Mouse (Mus musculus) CH12.LX (cell line): ENCODE measurements around the gene Zfp787. TPM values are rescaled to one million over a fixed set of nuclear protein-coding genes. Genes with fewer than 3 reads are reported as not detected.
A peak's percentile ranks its signal among the peaks of the same experiment; 100 is the strongest.

Source experiments
- DNase-seq: peaks from one replicate; pipeline ENCODE4 v3.0.0-alpha.2; 2013; ENCODE audit errors: extremely low read depth
- H3K27ac ChIP-seq: 2 replicates; pipeline ENCODE4 v1.5.1; 2012; ENCODE audit warnings: low read depth, mild to moderate bottlenecking, control low read depth, moderate library complexity; ENCODE audit not compliant: insufficient read depth
- H3K27me3 ChIP-seq: replicated peaks from 2 replicates; pipeline ENCODE3; 2012; ENCODE audit warnings: inconsistent platforms
- H3K36me3 ChIP-seq, 2 experiments: replicated peaks in 1 of 2; 2 replicates each; pipeline versions ENCODE3 to v1.6.1; 2012; ENCODE audit warnings: inconsistent platforms in 1 of 2, low read length in 1 of 2, mild to moderate bottlenecking in 1 of 2, mixed read lengths in 1 of 2, moderate library complexity in 1 of 2; ENCODE audit not compliant: control insufficient read depth in 1 of 2, insufficient read depth in 1 of 2
- H3K4me1 ChIP-seq, 2 experiments: 2 replicates each; pipeline ENCODE4 v1.6.1; 2012; ENCODE audit warnings: inconsistent platforms in 1 of 2, moderate library complexity in 1 of 2; ENCODE audit not compliant: insufficient read depth in 2 of 2, control insufficient read depth in 1 of 2
- H3K4me2 ChIP-seq: 2 replicates; pipeline ENCODE4 v1.6.1; 2012; ENCODE audit warnings: low read depth, mild to moderate bottlenecking, control low read depth; ENCODE audit not compliant: poor library complexity, insufficient read depth, severe bottlenecking
- H3K4me3 ChIP-seq, 3 experiments: fragments of 150-350 bp in 1 of 3; sonication (generic) in 1 of 3; replicated peaks in 1 of 3; 2 replicates each; pipeline versions ENCODE3 to v1.5.1; 2011 to 2012; ENCODE audit warnings: low read depth in 2 of 3, low read length in 2 of 3, mild to moderate bottlenecking in 2 of 3, moderate library complexity in 2 of 3, control low read depth in 1 of 3, improper control_type of control experiment in 1 of 3, inconsistent platforms in 1 of 3, mixed read lengths in 1 of 3; ENCODE audit not compliant: poor library complexity in 1 of 3
- H3K79me2 ChIP-seq: replicated peaks from 2 replicates; pipeline ENCODE4 v1.6.1; 2012; ENCODE audit warnings: mild to moderate bottlenecking, moderate library complexity; ENCODE audit not compliant: control insufficient read depth, poor library complexity, insufficient read depth, severe bottlenecking; ENCODE audit errors: extremely low read depth
- H3K9ac ChIP-seq: 2 replicates; pipeline ENCODE4 v1.6.1; 2012; ENCODE audit warnings: low read depth, mild to moderate bottlenecking, control low read depth, moderate library complexity; ENCODE audit not compliant: insufficient read depth
- H3K9me3 ChIP-seq: replicated peaks from 2 replicates; pipeline ENCODE3; 2012; ENCODE audit warnings: low read length, inconsistent platforms, mixed read lengths
- BHLHE40 ChIP-seq: IDR thresholded peaks from 2 replicates; pipeline ENCODE4 v1.6.1; 2011; ENCODE audit warnings: mild to moderate bottlenecking, low read depth, low read length, improper control_type of control experiment
- CHD1 ChIP-seq: IDR thresholded peaks from 2 replicates; pipeline ENCODE4 v1.6.1; 2012; ENCODE audit warnings: low read depth, low read length, improper control_type of control experiment, inconsistent platforms
- CTCF ChIP-seq, 2 experiments: IDR thresholded peaks in 1 of 2; conservative IDR thresholded peaks in 1 of 2; 2 replicates each; pipeline ENCODE4 v1.5.1; 2011 to 2012; ENCODE audit warnings: low read depth in 2 of 2, low read length in 2 of 2, improper control_type of control experiment in 1 of 2, inconsistent platforms in 1 of 2, mild to moderate bottlenecking in 1 of 2, moderate library complexity in 1 of 2
- E2F4 ChIP-seq: IDR thresholded peaks from 2 replicates; pipeline ENCODE4 v1.6.1; 2011; ENCODE audit warnings: low read depth, low read length, improper control_type of control experiment; ENCODE audit not compliant: insufficient replicate concordance
- EP300 ChIP-seq: IDR thresholded peaks from 2 replicates; pipeline ENCODE4 v1.6.1; 2011; ENCODE audit warnings: low read length, improper control_type of control experiment
- ETS1 ChIP-seq: conservative IDR thresholded peaks from 2 replicates; pipeline ENCODE4 v1.6.1; 2012; ENCODE audit warnings: low read depth, mild to moderate bottlenecking, inconsistent platforms, low read length, improper control_type of control experiment, moderate library complexity
- GABPA ChIP-seq: IDR thresholded peaks from 2 replicates; pipeline ENCODE4 v1.6.1; 2012; ENCODE audit warnings: low read depth, low read length, improper control_type of control experiment, inconsistent platforms; ENCODE audit not compliant: insufficient replicate concordance
- HCFC1 ChIP-seq: IDR thresholded peaks from 2 replicates; pipeline ENCODE4 v1.6.1; 2012; ENCODE audit warnings: low read depth, mild to moderate bottlenecking, inconsistent platforms, low read length, improper control_type of control experiment
- IRF4 ChIP-seq: IDR thresholded peaks from 2 replicates; pipeline ENCODE4 v1.6.1; 2014; ENCODE audit warnings: low read depth, mild to moderate bottlenecking, inconsistent platforms, low read length, improper control_type of control experiment
- JUND ChIP-seq: conservative IDR thresholded peaks from 2 replicates; pipeline ENCODE4 v1.6.1; 2011; ENCODE audit warnings: low read depth, low read length, improper control_type of control experiment
- MEF2A ChIP-seq: IDR thresholded peaks from 2 replicates; pipeline ENCODE4 v1.6.1; 2014; ENCODE audit warnings: low read depth, mild to moderate bottlenecking, inconsistent platforms, low read length, improper control_type of control experiment, borderline replicate concordance
- MXI1 ChIP-seq: IDR thresholded peaks from 2 replicates; pipeline ENCODE4 v1.6.1; 2011; ENCODE audit warnings: mild to moderate bottlenecking, low read depth, low read length, improper control_type of control experiment
- MYC ChIP-seq: IDR thresholded peaks from 2 replicates; pipeline ENCODE4 v1.6.1; 2011; ENCODE audit warnings: low read depth, mild to moderate bottlenecking, improper control_type of control experiment, low read length
- POLR2A ChIP-seq: IDR thresholded peaks from 2 replicates; pipeline ENCODE4 v1.6.1; 2011; ENCODE audit warnings: low read depth, mild to moderate bottlenecking, improper control_type of control experiment, low read length
- POLR2AphosphoS2 ChIP-seq: IDR thresholded peaks from 2 replicates; pipeline ENCODE4 v1.6.1; 2011; ENCODE audit warnings: low read depth, low read length, improper control_type of control experiment
- RAD21 ChIP-seq: IDR thresholded peaks from 2 replicates; pipeline ENCODE4 v1.6.1; 2011; ENCODE audit warnings: low read depth, mild to moderate bottlenecking, low read length, improper control_type of control experiment, moderate library complexity
- RCOR1 ChIP-seq: conservative IDR thresholded peaks from 2 replicates; pipeline ENCODE4 v1.6.1; 2012; ENCODE audit warnings: low read depth, mild to moderate bottlenecking, inconsistent platforms, low read length, improper control_type of control experiment
- SMC3 ChIP-seq: IDR thresholded peaks from 2 replicates; pipeline ENCODE4 v1.6.1; 2011; ENCODE audit warnings: low read depth, low read length, improper control_type of control experiment
- TBP ChIP-seq: conservative IDR thresholded peaks from 2 replicates; pipeline ENCODE4 v1.6.1; 2011; ENCODE audit warnings: low read depth, low read length, improper control_type of control experiment
- ZKSCAN1 ChIP-seq: IDR thresholded peaks from 2 replicates; pipeline ENCODE4 v1.6.1; 2012; ENCODE audit warnings: low read depth, inconsistent platforms, low read length, improper control_type of control experiment, borderline replicate concordance
- ZNF384 ChIP-seq: IDR thresholded peaks from 2 replicates; pipeline ENCODE4 v1.6.1; 2012; ENCODE audit warnings: low read depth, low read length, improper control_type of control experiment, inconsistent platforms
- dilution Hi-C: fragments of 300-500 bp; cut with MboI; formaldehyde crosslinking; loops from 2 replicates; pipeline ENCODE4 v1.14.3; 2020; ENCODE audit warnings: low sequenced_read_pairs; ENCODE audit not compliant: extremely low pct_unique_long_range_greater_than_20kb, extremely low pct_ligation_motif_present
- in situ Hi-C: fragments of 300-500 bp; cut with MboI; formaldehyde crosslinking; loops from 3 replicates; pipeline ENCODE4 v1.14.3; 2019; ENCODE audit warnings: low sequenced_read_pairs, low pct_ligation_motif_present, low pct_unique_long_range_greater_than_20kb, mixed read lengths
- polyA plus RNA-seq: library from polyadenylated mRNA; unstranded; fragments of >175 nt; gene quantifications from 2 replicates; pipeline ENCODE4 v1.2.1, GENCODE M21; 2012; ENCODE audit warnings: low read depth; ENCODE audit not compliant: insufficient read length
- total RNA-seq, 2 experiments: library from RNA; depleted of rRNA; stranded (reverse); fragments of 300-350 nt in 1 of 2; fragments of >200 nt in 1 of 2; gene quantifications; 2 replicates each; pipeline ENCODE4 v1.2.3; 2012 to 2014

The Zfp787 gene
- total and polyA plus RNA-seq, 3 experiments: 19.0 to 28.3 (median 22.1) TPM

DNA sequence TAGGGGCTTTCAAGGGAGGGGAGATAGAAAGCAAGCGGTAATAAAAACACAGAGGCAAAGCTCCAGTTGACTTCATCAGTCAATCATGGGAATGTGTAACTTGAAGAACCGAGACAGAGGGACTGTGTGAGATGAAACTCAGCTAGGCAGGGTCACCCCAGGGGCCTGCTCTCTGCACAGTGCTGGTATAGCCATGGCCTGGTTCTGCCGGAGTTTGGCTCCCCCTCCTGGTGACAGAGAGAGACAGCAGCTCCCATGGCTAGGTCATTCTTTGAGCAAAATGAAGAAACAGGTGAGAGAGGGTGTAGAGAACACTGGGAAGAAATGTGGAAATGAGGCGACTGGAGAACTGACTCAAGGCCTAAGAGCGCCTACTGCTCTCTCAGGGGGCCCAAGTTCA lies 38.3 kb upstream of the Zfp787 start:
- Histone ChIP-seq H3K4me1 (peaks cover 0 to 10% of the 10 kb centered on the region in 2 experiments; a peak in 2 of 4 replicates), H3K9ac (no peak overlapping the region), H3K9me3 (no peaks in the 10 kb centered on the region), H3K36me3 (peaks cover 8 to 21% of the 10 kb centered on the region in 2 experiments), H3K27me3 (peaks cover 28% of the 10 kb centered on the region), H3K4me2 (no peak overlapping the region), H3K27ac (no peak overlapping the region), H3K79me2 (no peaks in the 10 kb centered on the region)
- in situ Hi-C loops: loop anchor here (5.0 kb wide), 1 partner anchor 67 kb away; no protein-coding TSS in a partner anchor
- DNase-seq: peak; percentile 64
- dilution Hi-C loops: no loop called here
- TF ChIP-seq IRF4 (no peak), EP300 (no peak), MEF2A (no peak), JUND (no peak), SMC3 (peak; percentile 72), RCOR1 (no peak), E2F4 (no peak), RAD21 (peak; percentile 86), CHD1 (no peak), ZNF384 (no peak), BHLHE40 (no peak), CTCF (conservative IDR thresholded peaks at IDR 0.05 in 1 of 2, IDR thresholded peaks at IDR 0.05 in 1 of 2; ENCODE audit: low read depth in 2 of 2, low read length in 2 of 2) (peak; percentile 72 to 92)
- TF ChIP-seq, all 38 proteins: peak for 3
- no peak overlapping the region for H3K4me3 ChIP-seq

DNA sequence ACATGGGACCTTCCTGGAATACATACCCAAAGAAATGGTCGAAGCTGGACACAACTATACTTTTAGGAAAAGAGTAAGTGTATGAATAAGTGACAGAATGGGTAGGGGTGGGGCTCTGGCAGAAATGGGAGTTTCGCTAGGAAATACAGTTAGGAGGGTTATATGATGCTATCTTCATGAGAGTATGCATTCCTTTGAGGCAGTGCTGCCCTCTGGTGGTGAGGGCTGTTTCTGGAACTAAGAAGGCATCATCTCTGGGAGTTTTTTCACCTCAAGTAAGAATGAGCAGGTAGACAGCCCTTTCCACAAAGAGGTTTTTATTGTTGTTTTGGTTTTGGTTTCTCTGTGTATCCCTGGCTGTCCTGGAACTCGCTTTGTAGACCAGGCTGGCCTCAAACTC lies 35.6 kb upstream of the Zfp787 start:
- Histone ChIP-seq H3K27me3 (peaks cover 3% of the 10 kb centered on the region), H3K4me1 (peaks cover 5 to 18% of the 10 kb centered on the region in 2 experiments), H3K4me3 (no peak overlapping the region), H3K36me3 (peaks cover 20 to 49% of the 10 kb centered on the region in 2 experiments), H3K79me2 (no peaks in the 10 kb centered on the region), H3K9me3 (no peaks in the 10 kb centered on the region), H3K9ac (no peak overlapping the region), H3K4me2 (no peak overlapping the region), H3K27ac (no peak overlapping the region)
- TF ChIP-seq CTCF (conservative IDR thresholded peaks at IDR 0.05 in 1 of 2, IDR thresholded peaks at IDR 0.05 in 1 of 2; ENCODE audit: low read depth in 2 of 2, low read length in 2 of 2) (peak; percentile 82 to 84), RAD21 (peak; percentile 70), SMC3 (peak; percentile 73), POLR2AphosphoS2 (no peak)
- peak; percentile 79 for DNase-seq
- in situ Hi-C loops (loop anchor here (5.0 kb wide), 1 partner anchor 64 kb away; no protein-coding TSS in a partner anchor), dilution Hi-C loops (no loop called here)

DNA sequence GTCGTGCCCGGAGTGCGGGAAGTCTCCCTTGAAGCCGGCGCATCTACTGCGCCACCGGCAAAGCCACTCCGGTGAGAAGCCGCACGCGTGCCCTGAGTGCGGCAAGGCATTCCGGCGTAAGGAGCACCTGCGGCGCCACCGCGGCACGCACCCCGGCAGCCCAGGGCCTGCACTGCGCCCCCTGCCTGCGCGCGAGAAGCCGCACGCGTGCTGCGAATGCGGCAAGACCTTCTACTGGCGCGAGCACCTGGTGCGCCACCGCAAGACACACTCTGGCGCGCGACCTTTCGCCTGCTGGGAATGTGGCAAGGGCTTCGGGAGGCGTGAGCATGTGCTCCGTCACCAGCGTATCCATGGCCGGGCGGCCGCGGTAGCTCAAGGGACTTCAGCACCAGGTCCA lies 33.7 kb upstream of the Zfp787 start:
- dilution Hi-C loops: no loop called here
- Histone ChIP-seq H3K9ac (no peak overlapping the region), H3K4me3 (no peak overlapping the region), H3K4me2 (no peak overlapping the region), H3K27ac (no peak overlapping the region), H3K4me1 (peaks cover 5 to 20% of the 10 kb centered on the region in 2 experiments), H3K27me3 (no peaks in the 10 kb centered on the region), H3K9me3 (no peaks in the 10 kb centered on the region), H3K79me2 (no peaks in the 10 kb centered on the region), H3K36me3 (peaks cover 26 to 63% of the 10 kb centered on the region in 2 experiments)
- TF ChIP-seq GABPA: no peak
- no peak for TF ChIP-seq MEF2A
- no peak for TF ChIP-seq CHD1
- TF ChIP-seq MYC: no peak
- no peak for TF ChIP-seq TBP
- no peak for TF ChIP-seq ZKSCAN1
- TF ChIP-seq ZNF384: no peak
- TF ChIP-seq RCOR1: no peak
- TF ChIP-seq BHLHE40: no peak
- no peak for TF ChIP-seq POLR2A
- no peak for TF ChIP-seq HCFC1
- TF ChIP-seq POLR2AphosphoS2: no peak
- no peak for TF ChIP-seq SMC3
- TF ChIP-seq IRF4: no peak
- no peak for TF ChIP-seq MXI1
- no peak for TF ChIP-seq ETS1
- TF ChIP-seq CTCF (conservative IDR thresholded peaks at IDR 0.05 in 1 of 2, IDR thresholded peaks at IDR 0.05 in 1 of 2; ENCODE audit: low read depth in 2 of 2, low read length in 2 of 2): no peak
- in situ Hi-C loops: no loop called here
- no peak for DNase-seq
